Mouse (Mus musculus): ENCODE measurements around the gene Cd3e. TPM values are rescaled to one million over a fixed set of nuclear protein-coding genes. Genes with fewer than 3 reads are reported as not detected.

The Cd3e gene
- 926 TPM for polyA plus RNA-seq (2017; shearing (Covaris generic))

DNA sequence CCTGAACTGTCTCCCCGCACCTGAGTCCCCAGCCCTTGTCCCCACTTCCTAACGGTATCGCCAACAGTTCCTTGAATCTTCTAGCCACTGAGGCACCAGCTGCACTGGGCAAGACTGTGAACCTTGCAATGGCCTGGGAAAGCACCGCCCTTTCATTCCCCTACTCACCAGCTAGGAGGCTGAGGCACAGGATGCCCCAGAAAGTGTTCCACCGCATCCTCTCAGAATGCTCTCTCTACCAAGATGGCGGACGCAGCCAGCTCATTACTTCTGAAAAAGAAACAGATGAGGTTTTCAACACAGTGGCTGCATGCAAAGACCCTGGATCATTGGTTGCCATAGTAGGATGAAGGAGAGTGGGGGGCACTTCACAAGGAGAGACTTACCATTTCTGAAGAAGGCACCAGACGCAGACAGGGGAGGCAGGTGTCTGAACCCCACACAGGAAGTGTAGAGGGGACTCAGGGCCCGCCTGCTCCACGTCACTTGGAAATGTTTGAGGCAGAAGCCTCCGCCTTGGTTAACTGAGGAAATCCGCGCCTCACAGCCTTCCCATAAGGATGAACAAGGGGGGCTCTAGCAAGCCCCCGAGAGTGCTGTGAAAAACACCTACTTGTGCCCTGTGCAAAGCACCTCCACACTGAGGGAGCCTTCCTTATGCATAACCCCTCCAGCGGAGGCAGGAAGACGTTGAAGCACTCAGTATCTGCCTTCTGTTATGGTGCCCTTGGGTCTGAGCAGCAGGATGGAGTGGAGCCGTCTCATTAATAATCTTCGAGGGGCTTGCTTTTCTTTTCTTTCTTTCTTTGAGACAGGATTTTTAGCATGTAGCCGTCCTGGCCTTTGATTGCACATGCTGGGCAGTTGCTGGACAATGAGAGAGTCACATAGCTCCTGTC is at the start of gene Cd3e:
Gene Cd3e, minus strand, starts transcription at position 448 of the 899 bp plus-strand sequence.

GRCm38 (mm10) chr9:45055082-45055713 is 45.8 kb upstream of the Cd3e start, which contains the start of gene Mpzl3:
Gene Mpzl3, plus strand, starts transcription at chr9:45055186.

DNA sequence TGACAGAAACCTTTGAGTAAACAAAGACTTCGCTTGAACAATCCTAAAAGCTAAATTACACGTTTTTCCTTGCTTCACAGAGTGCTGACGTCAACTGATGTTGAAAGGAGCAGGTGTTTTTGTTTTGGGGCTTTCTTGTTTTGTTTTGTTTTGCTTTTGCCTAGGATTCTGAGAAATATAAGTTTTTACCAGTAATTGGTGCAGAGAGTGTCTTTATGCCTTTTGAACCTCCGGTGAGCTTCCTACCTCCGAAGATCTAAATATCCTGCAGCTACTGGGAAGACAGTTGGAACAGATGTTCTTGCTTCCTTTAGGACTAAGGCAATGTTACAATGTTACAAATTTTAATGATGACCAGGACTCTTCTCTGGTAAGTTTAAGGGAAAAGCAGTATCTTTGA is 30.1 kb upstream of the Cd3e start, which contains the start of gene Mpzl2:
Gene Mpzl2, plus strand, starts transcription at position 301 of the 400 bp plus-strand sequence.

GRCm38 (mm10) chr9:44981676-44982075 is 27.8 kb downstream of the Cd3e start, which contains the start of gene Cd3d:
Gene Cd3d, plus strand, starts transcription at chr9:44981786.

DNA sequence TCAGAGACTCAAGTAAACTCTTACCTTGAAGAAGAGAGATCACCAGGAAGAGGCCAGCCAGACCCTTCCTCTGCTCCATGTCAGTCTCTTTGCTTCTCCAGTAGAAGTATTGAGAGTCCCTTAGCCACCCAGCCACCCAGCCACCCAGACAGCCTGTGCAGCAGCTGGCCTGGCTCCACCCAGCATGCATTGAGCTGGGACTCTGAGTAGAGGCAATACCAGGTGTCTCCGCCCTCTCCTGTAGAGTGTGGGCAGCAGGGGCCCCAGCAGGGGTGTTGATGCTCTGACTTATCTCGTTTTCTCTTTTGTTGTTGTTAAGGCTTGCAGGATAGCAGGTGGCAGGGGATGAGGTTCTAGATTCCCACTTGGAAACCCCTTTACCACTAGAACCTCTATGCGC is 29.2 kb downstream of the Cd3e start, which contains the start of gene Cd3g:
Gene Cd3g, minus strand, starts transcription at position 190 of the 400 bp plus-strand sequence.

GRCm38 (mm10) chr9:44965126-44965832 is 44.1 kb downstream of the Cd3e start, which contains the start of gene Ube4a:
Gene Ube4a, minus strand, starts transcription at chr9:44965600.

Other genes starting within 250 kb of the Cd3e start
- 132 TPM for gene Arcn1, start 241.8 kb downstream of the Cd3e start, polyA plus RNA-seq (2017; shearing (Covaris generic))
- gene Ift46, start 241.7 kb downstream of the Cd3e start, polyA plus RNA-seq (2017; shearing (Covaris generic)): 19.3 TPM
- not detected for gene Tmem25, start 210.3 kb downstream of the Cd3e start, polyA plus RNA-seq (2017; shearing (Covaris generic))
- gene Ttc36, start 206.6 kb downstream of the Cd3e start, polyA plus RNA-seq (2017; shearing (Covaris generic)): not detected
- gene Kmt2a, start 128.3 kb downstream of the Cd3e start, polyA plus RNA-seq (2017; shearing (Covaris generic)): 83.9 TPM
- 271 TPM for gene Atp5l, start 88.9 kb downstream of the Cd3e start, polyA plus RNA-seq (2017; shearing (Covaris generic))
- gene Ube4a, start 44.0 kb downstream of the Cd3e start, polyA plus RNA-seq (2017; shearing (Covaris generic)): 35.7 TPM
- gene Cd3g, start 29.2 kb downstream of the Cd3e start, polyA plus RNA-seq (2017; shearing (Covaris generic)): 762 TPM
- 472 TPM for gene Cd3d, start 27.8 kb downstream of the Cd3e start, polyA plus RNA-seq (2017; shearing (Covaris generic))
- 0.46 TPM for gene Mpzl2, start 30.2 kb upstream of the Cd3e start, polyA plus RNA-seq (2017; shearing (Covaris generic))
- gene Mpzl3, start 45.6 kb upstream of the Cd3e start, polyA plus RNA-seq (2017; shearing (Covaris generic)): 26.8 TPM
- gene Jaml, start 69.6 kb upstream of the Cd3e start, polyA plus RNA-seq (2017; shearing (Covaris generic)): 4.1 TPM
- not detected for gene Scn2b, start 108.2 kb upstream of the Cd3e start, polyA plus RNA-seq (2017; shearing (Covaris generic))
- gene Scn4b, start 128.8 kb upstream of the Cd3e start, polyA plus RNA-seq (2017; shearing (Covaris generic)): 0.17 TPM
- 0.57 TPM for gene BC049352, start 172.4 kb upstream of the Cd3e start, polyA plus RNA-seq (2017; shearing (Covaris generic))
- not detected for gene Tmprss4, start 194.5 kb upstream of the Cd3e start, polyA plus RNA-seq (2017; shearing (Covaris generic))

Data from effector memory CD4-positive, alpha-beta T cell, adult 5 months (primary cell).